Mouse (Mus musculus) stomach, postnatal 0 days (tissue): ENCODE measurements around the gene Efcab8.

Source experiments
- CTCF ChIP-seq: IDR thresholded peaks from 2 replicates; pipeline ENCODE4 v1.5.1; 2016; ENCODE audit warnings: antibody characterized with exemption, low read depth, mild to moderate bottlenecking, moderate library complexity
- EP300 ChIP-seq: optimal IDR thresholded peaks from 2 replicates; pipeline ENCODE3; 2016; ENCODE audit warnings: antibody characterized with exemption

DNA sequence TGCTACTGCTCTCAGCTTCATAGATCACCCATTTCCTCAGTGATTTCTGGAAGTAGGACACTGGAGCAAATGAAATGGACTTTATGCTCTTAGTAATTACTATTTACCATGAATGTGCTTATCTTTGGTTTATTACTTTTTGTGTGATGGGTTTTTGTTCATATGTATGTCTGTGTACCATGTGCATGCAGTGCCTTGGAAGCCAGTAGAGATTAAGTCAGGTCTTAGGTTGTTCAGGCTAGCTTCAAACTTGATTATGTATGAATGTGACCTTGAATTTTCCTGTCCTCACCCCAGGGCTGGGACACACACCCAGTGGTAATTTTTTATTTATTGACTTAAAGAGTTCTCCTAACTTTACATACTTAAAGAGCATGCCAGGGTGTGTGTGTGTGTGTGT lies 31.7 kb upstream of the Efcab8 start:
- no peak for TF ChIP-seq CTCF
- no peak for TF ChIP-seq EP300
